Mouse (Mus musculus) left cerebral cortex, postnatal 10 days (tissue): ENCODE data around the gene Map1lc3b. TPM values are rescaled to one million over a fixed set of nuclear protein-coding genes. Genes with fewer than 3 reads are reported as not detected.
"Not testable (repeated sequence)": the region's sequence is repeated elsewhere in the genome, so short reads cannot be mapped to it uniquely, and the experiment has no call there.

ENCODE experiments used
- DNase-seq, 2 experiments: peaks; one replicate each; pipeline ENCODE4 v3.0.0; 2021 to 2022; ENCODE audit warnings: low spot score in 2 of 2, mixed read lengths in 1 of 2; ENCODE audit errors: extremely low spot score in 1 of 2
- intact Hi-C: fragments of 180-260 bp; cut with DNase I; formaldehyde crosslinking; loops from one replicate; pipeline ENCODE4 v1.15.1; 2025
- total RNA-seq, 2 experiments: library from RNA; stranded (reverse); gene quantifications; 2 replicates each; pipeline ENCODE4 v1.2.3; 2021

Gene Map1lc3b
- total RNA-seq, 2 experiments from 2014 or later: 158 to 163 TPM

DNA sequence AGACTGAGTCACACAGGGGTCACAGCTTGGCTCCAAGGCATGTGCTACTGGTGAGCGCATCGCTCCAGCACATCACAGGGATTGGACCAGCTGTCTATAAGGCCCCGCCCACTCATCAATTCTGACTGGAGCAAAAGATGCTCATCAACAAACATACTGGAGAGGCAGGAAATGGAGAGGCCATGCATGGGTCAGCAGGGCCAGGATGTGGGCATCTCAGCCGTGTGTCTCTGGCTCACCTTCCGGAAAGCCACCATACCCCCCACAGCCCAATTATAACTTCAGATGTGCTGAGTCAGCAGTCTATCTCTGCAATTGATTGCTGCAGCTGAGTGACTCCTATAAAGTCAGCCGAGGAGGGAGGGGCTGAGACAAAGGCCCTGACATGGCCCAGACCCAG is 21.8 kb upstream of the Map1lc3b start:
- DNase-seq: no peak
- intact Hi-C loops: no loop called here

DNA sequence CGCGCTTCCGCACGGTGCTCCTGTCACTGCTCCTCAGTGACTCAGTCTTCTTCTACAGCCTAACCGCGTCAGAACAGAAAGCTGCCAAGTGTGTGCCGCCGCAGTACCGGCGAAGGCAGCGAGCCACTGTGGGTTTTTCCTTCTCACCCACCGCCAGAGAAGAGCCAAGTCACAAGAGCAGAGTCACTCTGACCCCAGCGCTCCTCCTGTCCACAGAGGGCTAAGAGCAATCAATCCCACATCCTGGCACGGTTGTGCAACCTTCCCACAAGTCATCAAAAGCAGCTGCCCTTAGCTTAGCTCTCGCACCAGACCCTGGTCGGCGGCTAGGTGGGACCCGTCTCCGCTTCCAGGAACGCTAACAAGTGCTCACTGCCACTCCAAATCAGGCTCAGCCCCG is 19.8 kb upstream of the Map1lc3b start:
- DNase-seq: no peak
- intact Hi-C loops: no loop called here

DNA sequence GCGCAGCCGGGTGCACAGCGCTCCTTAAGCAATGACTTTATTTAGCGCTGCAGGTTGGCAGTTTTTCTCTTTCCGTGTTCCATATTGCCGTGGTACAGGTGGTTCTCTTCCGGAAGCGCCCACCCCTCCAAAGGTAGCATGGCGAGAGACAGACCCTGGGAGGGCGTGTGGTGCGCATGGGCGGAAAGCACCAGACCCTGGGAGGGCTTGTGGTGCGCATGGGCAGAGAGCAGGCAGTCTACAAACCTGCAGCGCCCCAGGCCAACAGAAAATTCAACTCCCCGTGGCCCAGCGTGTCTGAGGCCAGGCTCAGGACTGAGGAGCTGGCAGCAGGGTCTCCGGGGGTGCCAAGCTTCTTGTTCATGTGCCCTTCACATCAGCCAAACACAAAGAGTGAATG is 19.4 kb upstream of the Map1lc3b start:
- DNase-seq: no peak
- intact Hi-C loops: no loop called here

- DNase-seq: no peak
- intact Hi-C loops: no loop called here
Observed at GRCm38 (mm10) chr8:121572121-121572520, 18.0 kb upstream of the Map1lc3b start.

DNA sequence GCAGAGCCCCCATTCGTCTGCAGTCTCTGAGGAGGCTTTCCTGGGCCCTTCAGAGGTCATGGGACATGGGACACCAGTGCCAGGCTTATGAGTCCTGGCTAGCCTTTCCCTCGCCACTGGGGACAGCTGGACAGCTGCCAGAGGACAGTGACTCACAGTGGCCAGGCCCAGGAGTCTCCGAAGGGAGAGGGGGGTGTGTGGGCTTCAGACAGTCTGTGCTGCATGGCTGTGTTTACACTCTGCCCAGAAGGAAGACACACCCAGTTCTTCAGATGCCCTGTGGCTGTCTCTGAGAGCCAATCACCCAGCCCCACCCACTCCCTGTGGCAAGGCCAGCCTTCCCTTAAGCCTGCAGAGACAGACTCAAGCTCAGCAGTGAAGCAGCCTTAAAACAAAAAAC is 16.9 kb upstream of the Map1lc3b start:
- intact Hi-C loops: no loop called here
- peak in 1 of 2 experiments; percentile 74 for DNase-seq

DNA sequence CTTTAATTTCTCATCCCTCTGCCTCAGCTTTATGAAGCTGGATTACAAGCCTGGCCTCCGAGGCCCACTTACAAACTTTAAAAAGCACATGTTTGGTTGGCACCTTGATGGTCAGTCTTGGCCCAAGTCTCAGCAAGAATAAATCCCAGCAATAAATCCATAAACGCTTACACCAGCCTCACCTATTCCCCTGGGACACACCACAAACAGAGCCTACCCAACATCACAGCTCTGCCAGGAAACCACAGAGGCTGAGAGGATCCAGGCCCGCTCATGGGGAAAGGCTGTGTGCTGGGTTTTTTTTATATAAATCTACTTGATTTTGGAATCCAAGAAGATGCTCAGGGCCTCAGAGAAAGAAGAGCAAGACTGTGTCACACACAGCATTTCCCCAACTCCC is 14.5 kb upstream of the Map1lc3b start:
- DNase-seq: no peak
- intact Hi-C loops: no loop called here

DNA sequence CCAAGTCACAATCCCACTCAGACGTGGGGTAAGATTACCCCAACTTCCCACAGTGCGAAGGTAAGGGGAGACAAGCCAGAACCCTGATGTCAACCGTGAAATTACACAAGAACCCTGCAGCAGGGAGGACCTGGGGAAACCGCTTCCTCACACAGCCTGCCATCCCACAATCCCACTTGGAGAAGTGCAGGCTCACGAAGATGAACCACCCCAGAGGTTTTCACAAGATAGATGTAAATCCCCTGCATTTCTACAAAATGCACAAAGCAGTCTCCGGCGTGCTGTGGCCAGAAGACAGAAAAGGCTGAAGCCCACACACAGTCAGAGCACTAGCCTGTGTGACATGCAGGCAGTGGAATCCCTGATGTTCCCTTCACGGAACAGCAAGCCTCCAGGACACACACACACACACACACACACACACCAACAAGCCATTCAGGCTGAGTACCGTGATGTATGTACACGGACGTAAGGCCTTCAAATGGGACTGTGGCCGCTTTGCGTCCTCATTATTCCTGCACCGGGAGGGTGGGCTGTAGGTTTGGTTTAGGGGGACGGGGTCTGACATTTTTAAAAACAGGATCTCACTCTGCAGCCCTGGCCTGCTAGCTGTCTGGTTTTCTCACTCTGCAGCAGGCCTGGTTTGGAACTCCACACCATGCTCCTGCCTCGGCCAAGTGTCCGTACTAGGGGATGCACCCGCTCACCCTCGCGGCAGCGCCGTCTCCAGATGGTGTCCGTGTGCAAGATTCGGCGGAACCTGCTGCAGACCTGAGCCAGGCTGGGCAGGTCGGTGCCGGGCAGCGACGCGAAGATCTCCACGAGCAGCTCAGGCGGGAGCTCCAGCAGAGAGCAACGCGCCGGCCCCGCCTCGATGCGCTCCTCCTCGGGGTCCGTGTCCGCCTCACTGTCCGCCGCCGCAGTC is 12.1 kb upstream of the Map1lc3b start:
- DNase-seq: no peak
- intact Hi-C loops: no loop called here

DNA sequence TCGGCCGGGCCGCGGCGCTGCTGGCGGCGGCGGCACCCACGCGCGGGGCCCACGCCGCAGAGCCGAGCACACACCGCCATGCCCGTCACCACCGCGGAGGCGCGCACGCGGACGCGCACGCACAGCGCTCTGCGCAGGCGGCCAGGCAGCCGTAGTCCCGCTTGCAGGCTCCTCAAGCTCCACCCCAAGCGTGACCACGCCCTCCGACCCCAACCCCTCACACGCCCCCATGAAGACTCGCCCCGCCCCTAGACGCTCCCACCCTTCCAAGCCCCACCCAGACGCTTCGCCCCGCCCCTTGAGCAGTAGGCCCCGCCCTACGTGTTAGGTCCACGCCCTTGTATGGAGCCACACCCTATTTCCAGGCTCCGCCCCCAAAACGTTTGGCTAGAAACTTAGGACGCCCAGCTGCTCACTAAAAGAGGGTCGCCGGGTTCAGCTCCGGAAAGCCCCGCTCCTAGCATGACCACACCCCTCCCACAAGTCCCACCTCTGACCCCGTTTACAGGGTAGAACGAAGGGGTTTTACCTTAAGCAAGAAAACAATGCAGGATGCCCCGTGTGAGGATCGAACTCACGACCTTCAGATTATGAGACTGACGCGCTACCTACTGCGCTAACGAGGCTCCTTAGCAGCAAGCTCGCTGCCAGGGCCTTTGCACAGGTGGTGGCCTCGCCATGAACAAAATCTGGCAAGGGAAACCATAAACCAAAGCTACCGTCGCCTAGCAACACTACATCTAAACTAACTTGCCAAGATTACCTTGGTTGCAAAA is 11.3 kb upstream of the Map1lc3b start, which contains the start of gene Fbxo31:
Gene Fbxo31 (minus strand): TSS at position 131 of the 776 bp plus-strand sequence.
- intact Hi-C loops: no loop called here
- DNase-seq: peak; percentile 89 to 97

- DNase-seq: no peak
- intact Hi-C loops: no loop called here
Observed at GRCm38 (mm10) chr8:121580465-121580864, 9.7 kb upstream of the Map1lc3b start.

- intact Hi-C loops: no loop called here
- DNase-seq: no peak
Observed at GRCm38 (mm10) chr8:121583653-121584052, 6.5 kb upstream of the Map1lc3b start.

DNA sequence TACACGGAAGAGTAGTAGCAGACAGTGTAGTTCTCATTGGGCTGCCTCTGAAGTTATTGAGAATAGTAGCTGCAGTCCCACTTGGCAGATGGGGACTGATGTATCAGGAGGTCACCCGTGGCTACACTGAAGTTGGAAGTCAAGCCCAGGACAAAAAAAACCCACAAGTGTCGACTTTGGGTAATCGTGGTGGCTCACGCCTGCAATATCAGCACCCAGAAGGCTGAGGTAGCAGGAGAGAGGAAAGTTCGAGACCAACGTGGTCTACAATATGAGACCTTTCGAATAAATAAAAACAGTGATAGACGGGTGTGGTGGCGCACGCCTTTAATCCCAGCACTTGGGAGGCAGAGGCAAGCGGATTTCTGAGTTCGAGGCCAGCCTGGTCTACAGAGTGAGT is 5.4 kb upstream of the Map1lc3b start:
- intact Hi-C loops: no loop called here

DNA sequence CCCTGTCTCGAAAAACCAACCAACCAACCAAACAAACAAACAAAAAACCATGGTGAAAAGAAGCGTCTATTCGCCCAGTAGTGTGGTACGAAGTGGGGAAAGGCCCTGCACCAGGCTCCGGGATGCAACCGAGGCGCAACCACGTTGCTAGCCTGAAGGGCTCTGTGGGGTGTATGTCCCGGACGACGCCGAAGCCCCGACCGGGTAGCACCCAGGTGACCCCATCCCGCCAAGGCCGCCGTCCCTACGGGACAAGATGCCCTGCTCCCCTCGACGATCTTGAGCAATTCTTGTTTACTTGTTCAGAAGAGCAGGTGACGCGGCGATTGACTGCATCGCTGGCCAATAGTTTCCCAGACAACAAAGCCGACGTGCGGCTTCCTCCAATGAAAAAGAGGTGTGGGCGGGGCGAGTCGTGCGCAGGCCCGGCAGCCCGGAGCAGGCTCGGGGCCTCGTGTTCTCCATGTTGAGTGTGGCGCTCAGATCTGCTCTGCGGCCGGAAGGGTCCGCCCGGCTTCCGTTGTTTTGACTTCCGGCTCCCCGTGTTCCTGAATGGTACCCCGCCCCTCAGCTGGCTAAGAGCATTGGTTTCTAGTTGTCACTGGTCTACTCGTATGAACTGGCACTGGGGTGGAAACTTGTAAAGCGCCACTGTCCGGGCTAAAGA is 4.9 kb upstream of the Map1lc3b start:
- peak; percentile 99 to 100 for DNase-seq
- intact Hi-C loops: no loop called here

More for the DNA sequence above, 5.4 kb upstream of the Map1lc3b start:
- DNase-seq: no peak

DNA sequence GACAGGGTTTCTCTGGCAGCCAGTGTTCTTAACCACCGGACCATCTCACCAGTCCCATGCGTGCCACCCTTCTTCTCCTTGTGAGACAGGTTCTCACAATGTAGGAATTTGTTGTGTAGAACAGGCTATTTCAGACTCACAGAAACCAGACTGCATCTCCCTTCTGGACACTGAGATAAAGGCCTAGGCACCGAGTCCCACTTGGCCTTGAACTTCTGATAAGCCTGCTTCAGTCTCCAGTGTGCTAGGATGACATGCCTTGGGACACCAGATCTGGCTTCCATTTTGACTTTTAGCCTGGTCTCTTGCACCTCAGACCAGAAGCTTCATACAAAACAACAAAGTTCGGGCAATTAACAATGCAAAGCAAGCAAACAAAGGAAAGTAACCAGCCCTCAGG is 1.4 kb upstream of the Map1lc3b start:
- intact Hi-C loops: no loop called here
- no peak for DNase-seq

GRCm38 (mm10) chr8:121589205-121589726 is 895 bp upstream of the Map1lc3b start:
- intact Hi-C loops: no loop called here
- DNase-seq: no peak

GRCm38 (mm10) chr8:121591178-121592066 is 1.3 kb downstream of the Map1lc3b start:
- peak in 1 of 2 experiments; percentile 52 for DNase-seq
- intact Hi-C loops: loop anchor here (5.0 kb wide), 1 partner anchor 44 kb away; no protein-coding TSS in a partner anchor

DNA sequence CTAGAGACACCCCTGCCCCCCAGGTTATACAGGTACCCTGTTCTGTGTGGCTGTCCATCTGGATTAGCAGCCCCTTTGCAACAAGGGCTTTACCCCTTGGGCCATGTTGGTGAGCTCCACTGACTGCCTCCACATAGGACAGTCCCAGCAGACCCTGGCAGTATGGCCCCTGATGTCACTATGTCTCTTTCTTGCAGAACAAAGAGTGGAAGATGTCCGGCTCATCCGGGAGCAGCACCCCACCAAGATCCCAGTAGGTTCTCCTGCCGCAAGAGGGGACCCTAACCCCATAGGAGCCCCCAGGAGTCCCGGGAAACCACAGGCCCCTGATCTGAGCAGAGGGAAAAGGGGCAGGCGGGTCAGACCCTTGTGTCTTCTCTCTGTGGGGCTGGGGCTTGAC is 3.1 kb downstream of the Map1lc3b start:
- intact Hi-C loops: loop anchor here (5.0 kb wide), 1 partner anchor 46 kb away; no protein-coding TSS in a partner anchor
- DNase-seq: no peak

DNA sequence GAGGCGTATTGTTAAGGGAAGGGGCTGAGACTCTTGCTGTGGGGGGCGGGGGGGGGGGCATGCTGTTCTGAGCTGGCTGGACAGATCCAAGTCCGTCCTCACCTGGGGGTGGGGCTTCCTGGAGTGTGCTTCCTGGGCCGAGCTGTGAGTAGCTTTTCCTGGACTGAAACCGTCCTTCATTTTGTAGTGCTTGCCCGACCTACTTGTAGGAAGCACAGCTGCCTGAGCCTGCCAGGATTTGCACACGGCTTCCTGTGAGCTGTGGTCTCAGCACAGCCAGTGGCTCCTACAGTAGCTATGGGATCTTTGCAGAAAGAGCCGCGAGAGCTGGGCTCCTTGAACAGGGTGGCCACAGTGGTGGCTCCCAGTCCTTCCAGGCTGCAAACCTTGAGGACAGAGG is 3.8 kb downstream of the Map1lc3b start:
- intact Hi-C loops: loop anchor here (5.0 kb wide), 1 partner anchor 47 kb away; no protein-coding TSS in a partner anchor
- peak in 1 of 2 experiments; percentile 61 for DNase-seq

- intact Hi-C loops, DNase-seq: not testable (repeated sequence)
Observed at GRCm38 (mm10) chr8:121597492-121597891, 7.3 kb downstream of the Map1lc3b start.
